Mouse (Mus musculus): Measurements from ENCODE around the gene H2al1c. TPM values are rescaled to one million over a fixed set of nuclear protein-coding genes. Genes with fewer than 3 reads are reported as not detected.

H2al1c gene
- polyA plus RNA-seq, 1 experiment = not detected

GRCm38 (mm10) chrX:11345762-11346161 is 40.3 kb downstream of the H2al1c start:
- H3K4me1 ChIP-seq (ENCODE audit: control insufficient read depth, insufficient read depth, low read length) = no peaks in the 10 kb centered on the region
- H3K36me3 ChIP-seq (ENCODE audit: control insufficient read depth, insufficient read depth, low read length) = no peaks in the 10 kb centered on the region
- no peaks in the 10 kb centered on the region for H3K27me3 ChIP-seq (ENCODE audit: control insufficient read depth, insufficient read depth, low read length)
- TF ChIP-seq POLR2A (IDR thresholded peaks at IDR 0.05; ENCODE audit: control insufficient read depth, low read depth, low read length) = no peak
- H3K27ac ChIP-seq (ENCODE audit: control insufficient read depth, insufficient read depth, low read depth, low read length) = no peak overlapping the region
- no peak overlapping the region for H3K4me3 ChIP-seq (ENCODE audit: control insufficient read depth, low read depth, low read length)

- TF ChIP-seq CTCF (IDR thresholded peaks at IDR 0.05; ENCODE audit: control insufficient read depth, insufficient read depth, insufficient replicate concordance, low read depth, low read length) = no peak
- no peak for TF ChIP-seq POLR2A (IDR thresholded peaks at IDR 0.05; ENCODE audit: control insufficient read depth, low read depth, low read length)
- no peak overlapping the region for H3K27ac ChIP-seq (ENCODE audit: control insufficient read depth, insufficient read depth, low read depth, low read length)
- no peaks in the 10 kb centered on the region for H3K27me3 ChIP-seq (ENCODE audit: control insufficient read depth, insufficient read depth, low read length)
- no peak overlapping the region for H3K4me3 ChIP-seq (ENCODE audit: control insufficient read depth, low read depth, low read length)
- H3K4me1 ChIP-seq (ENCODE audit: control insufficient read depth, insufficient read depth, low read length) = no peaks in the 10 kb centered on the region
- H3K36me3 ChIP-seq (ENCODE audit: control insufficient read depth, insufficient read depth, low read length) = no peaks in the 10 kb centered on the region
These were observed 41.3 kb downstream of the H2al1c start for GRCm38 (mm10) chrX:11346756-11347155.

Other genes starting within 250 kb of the H2al1c start
- 1.9 and 2.2 TPM in 2 replicates for gene H2al1a, start 6.4 kb upstream of the H2al1c start, polyA plus RNA-seq (2012; rRNA removed)
- 28.9 and 34.3 TPM in 2 replicates for gene H2al1b, start 3.2 kb upstream of the H2al1c start, polyA plus RNA-seq (2012; rRNA removed)
- not detected in 2 replicates for gene H2al1d, start 3.2 kb downstream of the H2al1c start, polyA plus RNA-seq (2012; rRNA removed)
- gene H2al1e, start 6.3 kb downstream of the H2al1c start, polyA plus RNA-seq (2012; rRNA removed) = 7.7 and 9.9 TPM in 2 replicates
- gene H2al1f, start 9.5 kb downstream of the H2al1c start, polyA plus RNA-seq (2012; rRNA removed) = not detected in 2 replicates
- gene H2al1g, start 12.6 kb downstream of the H2al1c start, polyA plus RNA-seq (2012; rRNA removed) = 36.2 and 37.6 TPM in 2 replicates
- gene H2al1h, start 15.8 kb downstream of the H2al1c start, polyA plus RNA-seq (2012; rRNA removed) = not detected in 2 replicates
- not detected in 2 replicates for gene H2al1i, start 19.0 kb downstream of the H2al1c start, polyA plus RNA-seq (2012; rRNA removed)
- gene H2al1j, start 22.2 kb downstream of the H2al1c start, polyA plus RNA-seq (2012; rRNA removed) = not detected in 2 replicates

All from testis, adult 2 months (tissue).